Mouse (Mus musculus): ENCODE measurements around the gene Kbtbd12.

Kbtbd12 gene

GRCm38 (mm10) chr6:88502030-88502970, 135.4 kb downstream of the Kbtbd12 start:
- no peak for DNase-seq (ENCODE audit: low spot score in 2 of 2)

GRCm38 (mm10) chr6:88500405-88500767, 137.4 kb downstream of the Kbtbd12 start:
- no peak for DNase-seq (ENCODE audit: low spot score in 2 of 2)

GRCm38 (mm10) chr6:88499481-88500404, 138.0 kb downstream of the Kbtbd12 start:
- peak in 1 of 2 experiments; percentile 54 for DNase-seq (ENCODE audit: low spot score in 2 of 2)
